Mouse (Mus musculus) small intestine, adult 2 months (tissue): ENCODE data around the gene BC048403. TPM values are rescaled to one million over a fixed set of nuclear protein-coding genes. Genes with fewer than 3 reads are reported as not detected.
"Not testable (repeated sequence)": the region's sequence is repeated elsewhere in the genome, so short reads cannot be mapped to it uniquely, and the experiment has no call there.

ENCODE experiments used
- H3K27ac ChIP-seq: fragments of 200-500 bp; 2 replicates; pipeline ENCODE4 v1.5.1; 2012; ENCODE audit warnings: low read depth, low read length, control low read depth, inconsistent platforms; ENCODE audit not compliant: insufficient read depth
- H3K27me3 ChIP-seq: fragments of 200-500 bp; 2 replicates; pipeline ENCODE4 v1.6.1; 2012; ENCODE audit warnings: mild to moderate bottlenecking, moderate library complexity, low read length, inconsistent platforms; ENCODE audit not compliant: control insufficient read depth, insufficient read depth
- H3K36me3 ChIP-seq: fragments of 200-500 bp; 2 replicates; pipeline ENCODE4 v1.6.1; 2012; ENCODE audit warnings: mild to moderate bottlenecking, low read length, control low read depth, inconsistent platforms; ENCODE audit not compliant: control insufficient read depth, insufficient read depth
- H3K4me1 ChIP-seq: fragments of 200-500 bp; 2 replicates; pipeline ENCODE4 v1.6.1; 2012; ENCODE audit warnings: low read length, inconsistent platforms, mixed read lengths; ENCODE audit not compliant: control insufficient read depth, insufficient read depth, insufficient read length
- H3K4me3 ChIP-seq: fragments of 200-500 bp; 2 replicates; pipeline ENCODE4 v1.5.1; 2012; ENCODE audit warnings: low read depth, mild to moderate bottlenecking, control low read depth, inconsistent platforms, low read length, moderate library complexity
- CTCF ChIP-seq: fragments of 200-500 bp; IDR thresholded peaks from 2 replicates; pipeline ENCODE4 v1.5.1; 2012; ENCODE audit warnings: low read depth, mild to moderate bottlenecking, control low read depth, inconsistent platforms, low read length, moderate library complexity, mixed read lengths; ENCODE audit not compliant: insufficient replicate concordance, insufficient read length; ENCODE audit errors: extremely low read depth
- POLR2A ChIP-seq: fragments of 200-500 bp; IDR thresholded peaks from 2 replicates; pipeline ENCODE4 v1.6.1; 2012; ENCODE audit warnings: low read depth, mild to moderate bottlenecking, control low read depth, inconsistent platforms, low read length, moderate library complexity
- WGBS: fragments of 180-500 bp; shearing (Covaris S2); methylation state at CpG from one replicate; pipeline ENCODE4 v1.1.7; 2018; 5-methylcytosine and 5-hydroxymethylcytosine counted together
- polyA plus RNA-seq: library from polyadenylated mRNA; depleted of rRNA; stranded (reverse); fragments of >200 nt; gene quantifications from 2 replicates; pipeline ENCODE4 v1.2.3, GENCODE M21; 2012

BC048403 gene
- polyA plus RNA-seq, 1 experiment: 2.0 TPM

DNA sequence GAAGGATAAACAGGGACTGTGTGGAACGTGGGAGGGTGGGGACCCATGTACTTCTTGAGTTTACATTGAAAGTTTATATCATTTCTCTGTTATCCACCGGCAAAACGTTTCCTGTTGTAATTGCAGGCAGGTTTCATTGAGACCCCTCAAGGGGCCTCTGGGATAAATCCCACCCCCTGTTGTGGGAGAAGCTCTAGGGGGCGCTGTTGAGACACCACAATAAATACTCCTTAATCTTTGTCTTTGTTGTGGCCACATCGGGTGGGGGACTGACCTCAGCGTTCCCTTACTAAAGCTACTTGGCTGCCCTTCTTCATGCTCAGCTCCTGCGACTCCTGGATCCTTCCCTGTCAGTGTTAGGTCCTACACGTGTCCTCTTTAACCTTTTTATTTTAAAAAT is 19.4 kb downstream of the BC048403 start:
- Histone ChIP-seq H3K36me3 (no peaks in the 10 kb centered on the region), H3K27me3 (no peaks in the 10 kb centered on the region), H3K4me1 (peaks cover 2% of the 10 kb centered on the region; the same call in 1 of the 2 replicates), H3K27ac (no peak overlapping the region), H3K4me3 (no peak overlapping the region)
- 42% methylated on average over 8 of the region's 8 CpGs for WGBS
- TF ChIP-seq POLR2A (no peak), CTCF (peak; percentile 39; the same call in 1 of the 2 replicates)

DNA sequence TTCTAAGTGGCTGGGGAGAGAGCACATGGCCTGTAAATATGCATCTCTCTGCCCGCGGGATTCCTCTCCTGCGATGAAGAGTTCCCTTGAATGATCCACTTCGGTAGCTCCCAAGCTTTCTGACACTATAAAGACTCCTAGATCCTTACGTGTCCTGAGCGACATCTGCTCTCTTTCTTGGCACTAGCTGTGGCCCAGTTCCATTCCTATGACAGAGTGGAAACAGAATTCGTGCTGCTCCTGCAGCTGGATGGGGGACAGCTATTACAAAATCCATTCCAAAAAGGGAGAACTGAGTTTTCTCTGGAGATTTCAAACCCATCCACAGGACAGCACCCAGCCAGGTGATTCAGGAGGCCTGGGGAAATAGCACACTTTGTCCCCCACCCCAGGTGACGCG is 22.4 kb downstream of the BC048403 start:
- H3K4me3 ChIP-seq: no peak overlapping the region
- no peak overlapping the region for H3K27ac ChIP-seq
- 79% methylated on average over 9 of the region's 9 CpGs for WGBS
- H3K36me3 ChIP-seq: no peaks in the 10 kb centered on the region
- no peak for TF ChIP-seq POLR2A
- TF ChIP-seq CTCF: no peak
- no peaks in the 10 kb centered on the region for H3K27me3 ChIP-seq
- H3K4me1 ChIP-seq: no peaks in the 10 kb centered on the region

DNA sequence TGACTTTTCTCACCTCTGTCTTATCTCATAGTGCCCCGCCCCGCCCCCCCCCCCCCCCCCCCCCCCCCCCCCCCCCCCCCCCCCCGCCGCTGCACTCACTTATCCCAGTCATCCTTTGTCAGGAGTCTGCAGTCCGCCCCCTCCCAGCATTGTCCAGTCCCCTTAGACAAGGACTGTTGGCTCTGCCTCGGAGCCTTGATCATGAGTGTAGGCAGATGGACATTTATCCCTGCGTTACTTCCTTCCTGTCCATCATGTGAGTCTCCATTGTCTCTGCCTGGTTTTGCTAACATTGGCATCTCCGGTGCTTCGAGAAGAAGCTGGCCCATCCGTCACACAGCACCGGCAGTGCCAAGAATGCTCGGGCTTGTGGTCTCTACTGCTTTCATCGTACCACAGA is 23.5 kb downstream of the BC048403 start:
- Histone ChIP-seq H3K27ac (no peak overlapping the region), H3K36me3 (no peaks in the 10 kb centered on the region), H3K4me1 (no peaks in the 10 kb centered on the region), H3K4me3 (no peak overlapping the region), H3K27me3 (no peaks in the 10 kb centered on the region)
- 80% methylated on average over 8 of the region's 13 CpGs for WGBS
- TF ChIP-seq POLR2A (no peak), CTCF (no peak)

DNA sequence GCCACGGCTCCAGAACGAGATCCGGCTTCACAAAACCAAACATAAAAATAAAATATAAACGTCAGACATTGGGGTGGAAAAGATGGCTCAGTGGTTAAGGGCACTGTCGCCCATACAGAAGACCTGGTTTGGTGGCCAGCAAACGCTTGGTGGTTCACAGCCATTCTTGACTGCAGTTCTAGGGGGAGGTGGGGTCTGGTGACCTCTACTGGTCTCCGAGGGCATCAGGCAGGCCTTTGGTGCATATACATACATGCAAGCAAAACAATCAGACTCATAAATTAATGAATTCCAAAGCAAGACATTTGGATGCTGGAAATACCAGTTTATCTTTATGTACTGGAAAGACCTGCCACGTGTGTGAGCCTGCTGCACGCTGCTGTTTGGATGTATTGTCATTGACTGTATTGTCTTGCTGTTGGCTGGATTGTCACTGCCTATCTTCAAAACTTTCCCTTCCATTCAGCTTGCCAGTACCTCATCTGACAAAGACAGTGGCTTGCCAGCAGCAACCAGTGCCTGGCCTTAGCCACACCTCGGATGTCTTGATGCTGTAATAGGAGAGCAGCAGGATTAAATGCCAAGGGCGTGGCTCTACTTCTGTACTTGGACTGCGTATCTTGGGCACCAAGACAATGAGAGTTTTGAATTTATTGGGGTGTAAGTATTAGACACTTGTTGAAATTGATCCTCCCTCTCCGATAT is 24.9 kb downstream of the BC048403 start:
- no peak overlapping the region for H3K4me3 ChIP-seq
- TF ChIP-seq POLR2A (no peak), CTCF (no peak)
- no peaks in the 10 kb centered on the region for H3K27me3 ChIP-seq
- no peak overlapping the region for H3K27ac ChIP-seq
- no peaks in the 10 kb centered on the region for H3K36me3 ChIP-seq
- WGBS: 67% methylated on average over 13 of the region's 13 CpGs
- H3K4me1 ChIP-seq: no peaks in the 10 kb centered on the region

DNA sequence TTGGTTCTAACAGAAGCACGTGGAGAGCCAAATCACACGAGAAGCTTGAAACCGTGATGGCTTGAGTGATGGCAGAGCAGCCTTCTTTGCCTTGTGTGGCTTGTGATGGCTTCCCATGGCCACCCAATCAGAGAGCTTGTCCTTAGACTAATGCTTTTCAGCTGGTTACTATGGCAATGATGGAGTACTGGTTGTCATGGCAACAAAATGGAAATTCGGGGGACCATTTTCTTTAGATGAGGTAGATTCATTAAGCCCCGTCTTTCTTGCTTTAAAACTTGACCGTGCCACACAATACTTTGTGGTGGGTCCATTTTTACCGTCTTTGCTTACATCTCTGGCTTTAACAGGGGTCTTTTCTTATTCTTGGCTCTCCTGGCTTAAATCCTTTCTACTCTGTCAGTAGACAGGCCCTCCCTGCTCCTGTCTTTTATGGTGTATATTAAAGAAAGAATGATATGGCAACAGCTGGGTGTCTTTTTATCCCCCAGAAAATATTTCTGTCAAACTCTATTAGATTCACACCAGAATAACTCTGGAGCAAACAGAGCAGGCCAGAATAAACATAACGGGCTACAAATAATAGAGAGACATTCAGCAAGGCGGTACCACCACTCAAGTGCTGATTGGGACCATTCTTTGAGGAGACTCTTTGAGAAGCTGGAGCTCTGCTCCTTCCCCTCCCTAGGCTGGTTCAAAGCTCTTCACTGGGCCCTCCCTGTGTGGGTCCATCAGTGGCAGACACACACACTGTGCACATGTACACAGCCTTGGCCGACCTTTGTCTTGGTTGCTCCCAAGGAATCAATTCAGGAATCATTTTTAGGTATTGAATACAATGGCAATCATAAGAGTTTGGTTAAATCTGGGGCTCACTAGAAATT is 25.7 kb downstream of the BC048403 start:
- no peaks in the 10 kb centered on the region for H3K36me3 ChIP-seq
- H3K27me3 ChIP-seq: no peaks in the 10 kb centered on the region
- no peak for TF ChIP-seq CTCF
- no peak for TF ChIP-seq POLR2A
- H3K4me3 ChIP-seq: no peak overlapping the region
- no peaks in the 10 kb centered on the region for H3K4me1 ChIP-seq
- H3K27ac ChIP-seq: no peak overlapping the region
- 81% methylated on average over 10 of the region's 10 CpGs for WGBS

DNA sequence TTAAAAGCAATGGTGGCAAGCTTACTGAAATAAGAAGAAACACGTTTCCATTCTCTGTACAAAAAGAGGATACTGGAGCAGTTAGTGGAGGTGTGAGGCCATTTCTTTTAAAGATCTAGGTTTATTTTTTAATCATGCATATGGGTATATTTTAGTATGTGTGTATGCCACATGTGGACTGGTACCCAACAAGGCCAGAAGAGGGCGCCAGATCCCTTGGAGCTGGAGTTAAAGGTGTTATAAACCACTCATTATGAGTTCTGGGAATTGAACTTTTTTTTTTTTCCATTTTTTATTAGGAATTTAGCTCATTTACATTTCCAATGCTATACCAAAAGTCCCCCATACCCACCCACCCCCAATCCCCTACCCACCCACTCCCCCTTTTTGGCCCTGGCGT is 27.6 kb downstream of the BC048403 start:
- not testable (repeated sequence) for H3K4me1 ChIP-seq, H3K4me3 ChIP-seq, H3K27ac ChIP-seq, H3K27me3 ChIP-seq, H3K36me3 ChIP-seq
- 82% methylated on average over 3 of the region's 3 CpGs for WGBS

DNA sequence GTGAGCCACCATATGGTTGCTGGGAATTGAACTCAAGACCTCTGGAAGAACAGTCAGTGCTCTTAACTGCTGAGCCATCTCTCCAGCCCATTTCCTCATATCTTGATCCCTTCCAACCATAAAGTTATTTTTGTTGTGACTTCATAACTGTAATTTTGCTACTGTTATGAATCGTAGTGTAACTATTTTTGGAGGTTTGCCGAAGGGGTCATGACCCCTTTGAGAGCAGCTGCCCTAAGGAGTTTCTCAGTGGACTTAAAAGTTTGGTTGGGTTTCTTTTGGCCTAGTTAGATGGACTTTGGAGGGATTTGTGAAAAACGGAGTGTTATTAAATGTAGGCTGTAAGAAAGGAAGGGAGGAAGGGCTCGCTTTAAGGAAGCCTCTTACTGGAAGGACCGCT is 30.0 kb downstream of the BC048403 start:
- H3K27ac ChIP-seq: no peak overlapping the region
- WGBS: 84% methylated on average over 5 of the region's 5 CpGs
- no peaks in the 10 kb centered on the region for H3K36me3 ChIP-seq
- H3K27me3 ChIP-seq: no peaks in the 10 kb centered on the region
- TF ChIP-seq POLR2A (no peak), CTCF (no peak)
- no peak overlapping the region for H3K4me3 ChIP-seq
- no peaks in the 10 kb centered on the region for H3K4me1 ChIP-seq
